Mouse (Mus musculus) forebrain, embryonic 14.5 days (tissue): ENCODE results near the gene Ghrh. TPM values are rescaled to one million over a fixed set of nuclear protein-coding genes. Genes with fewer than 3 reads are reported as not detected.
"Not testable (repeated sequence)": the region's sequence is repeated elsewhere in the genome, so short reads cannot be mapped to it uniquely, and the experiment has no call there.

Experiments
- ATAC-seq: fragments of 200-750 bp; cut with Nextera tagmentation; 2 replicates; pipeline ENCODE4 v1.8.0; 2017; ENCODE audit warnings: mild to moderate bottlenecking, moderate library complexity
- DNase-seq: peaks from one replicate; pipeline ENCODE4 v3.0.0-alpha.2; 2015; ENCODE audit warnings: low spot score
- H3K27ac ChIP-seq: fragments of 300-500 bp; sonication (generic); 2 replicates; pipeline ENCODE4 v1.5.1; 2014; ENCODE audit warnings: low read depth, mild to moderate bottlenecking, control low read depth, low read length, moderate library complexity
- H3K27me3 ChIP-seq: fragments of 300-500 bp; sonication (generic); replicated peaks from 2 replicates; pipeline ENCODE4 v1.6.1; 2014; ENCODE audit warnings: low read length, control low read depth, mixed read lengths; ENCODE audit not compliant: control insufficient read depth, insufficient read depth
- H3K36me3 ChIP-seq: fragments of 300-500 bp; sonication (generic); 2 replicates; pipeline ENCODE4 v1.6.1; 2014; ENCODE audit warnings: low read length, control low read depth; ENCODE audit not compliant: control insufficient read depth, insufficient read depth
- H3K4me1 ChIP-seq: fragments of 300-500 bp; sonication (generic); 2 replicates; pipeline ENCODE4 v1.6.1; 2014; ENCODE audit warnings: antibody characterized with exemption, low read length, control low read depth; ENCODE audit not compliant: control insufficient read depth, insufficient read depth
- H3K4me2 ChIP-seq: fragments of 300-500 bp; sonication (generic); 2 replicates; pipeline ENCODE4 v1.6.1; 2014; ENCODE audit warnings: mild to moderate bottlenecking, control low read depth, low read length
- H3K4me3 ChIP-seq: fragments of 300-500 bp; sonication (generic); 2 replicates; pipeline ENCODE4 v1.5.1; 2014; ENCODE audit warnings: low read depth, low read length, control low read depth
- H3K9ac ChIP-seq: fragments of 300-500 bp; sonication (generic); 2 replicates; pipeline ENCODE4 v1.6.1; 2014; ENCODE audit warnings: mild to moderate bottlenecking, low read length, control low read depth, moderate library complexity
- H3K9me3 ChIP-seq: fragments of 300-500 bp; sonication (generic); replicated peaks from 2 replicates; pipeline ENCODE4 v1.6.1; 2016; ENCODE audit warnings: low read length, control low read depth, mixed read lengths; ENCODE audit not compliant: control insufficient read depth
- WGBS: fragments of 180-500 bp; shearing (Covaris S2); extraction: QIAGEN DNeasy Blood & Tissue Kit; methylation state at CpG from one replicate; pipeline ENCODE4 v1.1.7; 2014; 5-methylcytosine and 5-hydroxymethylcytosine counted together
- polyA plus RNA-seq: library from polyadenylated mRNA; unstranded; fragments of >200 nt; fragmentation: Nextera tagmentation; extraction: Ambion mirVana; gene quantifications from 2 replicates; pipeline ENCODE4 v1.2.1, GENCODE M21; 2014

The Ghrh gene
- polyA plus RNA-seq: 1.1 and 2.5 TPM in 2 replicates

DNA sequence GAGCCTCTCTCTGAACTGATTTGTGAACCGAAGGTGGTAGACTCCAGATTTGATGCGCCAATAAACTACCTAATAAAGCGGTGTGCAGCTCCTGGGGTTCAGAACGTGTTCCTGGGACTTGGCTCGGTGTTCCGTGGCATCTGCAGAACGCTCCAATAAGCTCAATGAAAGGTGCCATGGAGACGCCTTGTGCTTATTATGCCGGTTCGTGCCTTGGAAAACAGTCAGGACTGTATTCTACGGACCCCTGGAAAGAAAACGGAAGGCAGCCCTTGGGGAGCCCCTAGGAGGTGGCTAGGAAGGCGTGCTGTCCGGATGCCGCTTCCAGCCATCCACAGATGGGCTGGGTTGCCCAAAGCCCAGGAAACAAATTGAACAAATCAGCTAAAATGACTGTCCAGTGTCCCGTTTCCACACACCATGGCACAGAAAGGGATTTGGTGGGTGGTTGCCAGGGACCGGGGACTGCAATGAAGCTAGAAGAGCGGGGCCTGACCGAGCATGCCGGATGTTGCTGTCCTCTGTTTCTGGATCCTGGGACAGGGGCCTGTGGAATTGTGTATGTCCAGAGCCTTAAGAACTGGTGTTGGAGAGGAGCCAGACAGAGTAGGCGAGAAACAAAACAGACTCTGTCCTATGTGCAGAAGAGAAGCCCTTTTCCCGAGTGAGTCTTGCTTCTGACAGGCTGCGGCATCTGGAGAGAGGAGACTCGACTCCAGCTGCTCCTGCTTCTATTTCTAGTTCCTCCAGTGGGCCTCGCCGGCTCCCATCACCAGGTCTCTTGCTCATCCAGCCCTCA, at the start of gene Ghrh:
TSS of gene Ghrh (minus strand) at position 146 of the 799 bp plus-strand sequence.
- no peaks in the 10 kb centered on the region for H3K36me3 ChIP-seq
- peaks cover 33% of the 10 kb centered on the region for H3K4me1 ChIP-seq
- peak within 1 kb of the TSS; percentile 28 for H3K4me2 ChIP-seq
- peak within 1 kb of the TSS; percentile 40 for H3K9ac ChIP-seq
- no peak within 1 kb of the TSS for H3K4me3 ChIP-seq
- H3K9me3 ChIP-seq: no peaks in the 10 kb centered on the region
- DNase-seq: peak; percentile 91
- peak within 1 kb of the TSS; percentile 97 for H3K27ac ChIP-seq
- 20% methylated on average over 26 of the region's 26 CpGs for WGBS
- ATAC-seq: peak; percentile 67
- H3K27me3 ChIP-seq: no peaks in the 10 kb centered on the region

DNA sequence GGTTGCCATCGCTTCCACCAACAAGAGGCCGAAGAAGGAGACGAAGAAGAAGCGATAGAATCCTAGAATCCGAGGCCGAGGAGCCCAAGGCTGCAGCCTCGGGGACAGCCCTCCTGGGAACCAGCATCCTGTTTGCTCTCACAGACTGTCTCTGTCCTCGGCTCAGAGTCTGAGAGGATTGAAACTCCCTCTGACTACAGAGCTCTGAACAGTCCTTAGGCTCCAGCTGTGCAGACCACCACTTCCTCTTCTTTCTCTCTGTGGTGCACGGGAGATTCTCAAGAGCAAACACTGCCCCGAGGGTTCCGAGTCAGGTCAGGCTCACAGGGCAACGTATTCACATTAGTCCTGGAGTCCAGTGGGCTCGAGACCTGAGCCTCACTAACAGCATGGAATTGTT, 48.7 kb upstream of the Ghrh start:
- no peak for ATAC-seq
- Histone ChIP-seq H3K9me3 (0 out of 2 replicates have a peak, but pooled peaks cover 2% of the 10 kb centered on the region), H3K36me3 (peaks cover 40% of the 10 kb centered on the region), H3K4me3 (no peak overlapping the region), H3K4me1 (no peaks in the 10 kb centered on the region), H3K9ac (no peak overlapping the region), H3K27ac (peak overlapping the region; percentile 48; the same call in 1 of the 2 replicates), H3K4me2 (no peak overlapping the region), H3K27me3 (no peaks in the 10 kb centered on the region)
- 71% methylated on average over 13 of the region's 13 CpGs for WGBS
- no peak for DNase-seq

- no peaks in the 10 kb centered on the region for H3K4me1 ChIP-seq
- ATAC-seq (no peak), DNase-seq (no peak)
- 70% methylated on average over 5 of the region's 5 CpGs for WGBS
- H3K27me3 ChIP-seq: no peaks in the 10 kb centered on the region
- H3K9me3 ChIP-seq: 0 out of 2 replicates have a peak, but pooled peaks cover 2% of the 10 kb centered on the region
- H3K4me2 ChIP-seq: no peak overlapping the region
- no peak overlapping the region for H3K27ac ChIP-seq
- no peak overlapping the region for H3K9ac ChIP-seq
- H3K36me3 ChIP-seq: peaks cover 40% of the 10 kb centered on the region
- no peak overlapping the region for H3K4me3 ChIP-seq
These were observed 48.1 kb upstream of the Ghrh start for GRCm38 (mm10) chr2:157395371-157395770.

DNA sequence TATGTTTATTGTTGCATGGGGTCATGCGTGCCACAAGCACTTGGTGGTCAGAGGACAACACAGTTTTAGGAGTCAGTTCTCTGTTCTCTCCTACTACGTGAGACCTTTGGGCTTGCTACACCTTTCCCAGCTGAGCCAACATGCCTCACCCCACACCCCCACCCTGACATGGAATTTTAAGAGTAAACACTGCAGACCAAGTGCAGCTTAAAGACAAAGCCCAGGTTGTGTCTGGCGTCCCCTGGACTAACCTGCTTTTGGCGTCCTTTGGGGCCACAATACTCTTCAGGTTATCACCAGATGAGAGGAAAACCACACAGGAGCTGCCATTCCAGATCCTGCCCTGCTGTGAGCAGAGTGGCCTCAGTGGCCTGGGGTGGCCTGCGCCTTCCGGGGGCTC, 47.6 kb upstream of the Ghrh start:
- Histone ChIP-seq H3K36me3 (peaks cover 40% of the 10 kb centered on the region), H3K4me2 (no peak overlapping the region), H3K27me3 (no peaks in the 10 kb centered on the region), H3K4me3 (no peak overlapping the region), H3K4me1 (no peaks in the 10 kb centered on the region), H3K9me3 (0 out of 2 replicates have a peak, but pooled peaks cover 2% of the 10 kb centered on the region), H3K27ac (no peak overlapping the region), H3K9ac (no peak overlapping the region)
- ATAC-seq (no peak), DNase-seq (no peak)
- 75% methylated on average over 6 of the region's 6 CpGs for WGBS

GRCm38 (mm10) chr2:157393549-157393948, 46.2 kb upstream of the Ghrh start:
- Histone ChIP-seq H3K4me2 (no peak overlapping the region), H3K4me3 (no peak overlapping the region), H3K36me3 (peaks cover 36% of the 10 kb centered on the region), H3K27me3 (no peaks in the 10 kb centered on the region), H3K9ac (no peak overlapping the region), H3K4me1 (no peaks in the 10 kb centered on the region), H3K27ac (no peak overlapping the region), H3K9me3 (0 out of 2 replicates have a peak, but pooled peaks cover 2% of the 10 kb centered on the region)
- no peak for ATAC-seq
- no peak for DNase-seq
- 97% methylated on average over 4 of the region's 4 CpGs for WGBS

- H3K9me3 ChIP-seq: no peaks in the 10 kb centered on the region
- no peak overlapping the region for H3K4me2 ChIP-seq
- no peaks in the 10 kb centered on the region for H3K27me3 ChIP-seq
- WGBS: 100% methylated on average over 2 of the region's 2 CpGs
- H3K4me1 ChIP-seq: no peaks in the 10 kb centered on the region
- DNase-seq: no peak
- H3K9ac ChIP-seq: no peak overlapping the region
- peaks cover 31% of the 10 kb centered on the region for H3K36me3 ChIP-seq
- no peak overlapping the region for H3K4me3 ChIP-seq
- no peak for ATAC-seq
- H3K27ac ChIP-seq: no peak overlapping the region
These were observed 45.0 kb upstream of the Ghrh start for GRCm38 (mm10) chr2:157392331-157392730.

DNA sequence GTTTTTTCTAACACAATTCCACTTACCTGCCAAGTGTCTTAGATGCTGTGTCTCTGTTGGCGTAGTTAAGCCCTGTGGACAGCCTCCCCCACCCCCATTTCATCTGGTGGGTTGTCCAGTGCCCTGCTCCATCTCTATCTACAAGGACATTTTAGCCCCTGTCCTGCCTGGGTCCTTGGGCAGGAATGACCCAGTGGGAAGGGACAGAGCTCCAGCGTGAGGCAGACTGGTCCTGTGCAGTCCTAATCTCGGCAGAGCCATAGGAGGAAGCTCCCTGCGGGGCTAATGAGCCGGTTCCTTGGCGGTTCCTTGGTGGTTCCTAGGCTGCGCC, 42.2 kb upstream of the Ghrh start:
- Histone ChIP-seq H3K36me3 (peaks cover 10% of the 10 kb centered on the region; the same call in 1 of the 2 replicates), H3K27me3 (no peaks in the 10 kb centered on the region), H3K4me1 (no peaks in the 10 kb centered on the region), H3K9ac (no peak overlapping the region), H3K27ac (no peak overlapping the region), H3K9me3 (no peaks in the 10 kb centered on the region), H3K4me2 (no peak overlapping the region), H3K4me3 (no peak overlapping the region)
- no peak for DNase-seq
- no peak for ATAC-seq
- 87% methylated on average over 7 of the region's 7 CpGs for WGBS

- not testable (repeated sequence) for H3K9me3 ChIP-seq, DNase-seq, H3K4me2 ChIP-seq, ATAC-seq, H3K4me1 ChIP-seq, H3K9ac ChIP-seq, H3K27ac ChIP-seq, H3K4me3 ChIP-seq, H3K27me3 ChIP-seq
- 91% methylated on average over 14 of the region's 14 CpGs for WGBS
- H3K36me3 ChIP-seq: peaks cover 13% of the 10 kb centered on the region; the same call in 1 of the 2 replicates
These were observed 41.7 kb upstream of the Ghrh start for GRCm38 (mm10) chr2:157388901-157389590.

- H3K9ac ChIP-seq: no peak overlapping the region
- ATAC-seq (no peak), DNase-seq (no peak)
- no peak overlapping the region for H3K4me2 ChIP-seq
- H3K9me3 ChIP-seq: no peaks in the 10 kb centered on the region
- H3K36me3 ChIP-seq: peaks cover 33% of the 10 kb centered on the region
- no peaks in the 10 kb centered on the region for H3K4me1 ChIP-seq
- H3K27me3 ChIP-seq: no peaks in the 10 kb centered on the region
- H3K4me3 ChIP-seq: no peak overlapping the region
- 47% methylated on average over 4 of the region's 4 CpGs for WGBS
- H3K27ac ChIP-seq: no peak overlapping the region
These were observed 37.5 kb upstream of the Ghrh start for GRCm38 (mm10) chr2:157384836-157385235.
